Mouse (Mus musculus) neural tube, embryonic 15.5 days (tissue): ENCODE data around the gene Prss33. TPM values are rescaled to one million over a fixed set of nuclear protein-coding genes. Genes with fewer than 3 reads are reported as not detected.

Source experiments
- ATAC-seq: fragments of 200-750 bp; cut with Nextera tagmentation; 2 replicates; pipeline ENCODE4 v1.8.0; 2017; ENCODE audit warnings: mild to moderate bottlenecking, moderate TSS enrichment, moderate library complexity; ENCODE audit not compliant: low FRiP score
- H3K27ac ChIP-seq: fragments of 300-500 bp; sonication (generic); replicated peaks from 2 replicates; pipeline ENCODE4 v1.5.1; 2015; ENCODE audit warnings: mild to moderate bottlenecking, inconsistent platforms
- H3K27me3 ChIP-seq: fragments of 300-500 bp; sonication (generic); replicated peaks from 2 replicates; pipeline ENCODE4 v1.6.1; 2015; ENCODE audit warnings: inconsistent platforms
- H3K36me3 ChIP-seq: fragments of 300-500 bp; sonication (generic); 2 replicates; pipeline ENCODE4 v1.6.1; 2015; ENCODE audit warnings: inconsistent platforms
- H3K4me1 ChIP-seq: fragments of 300-500 bp; sonication (generic); 2 replicates; pipeline ENCODE4 v1.6.1; 2015; ENCODE audit warnings: inconsistent platforms
- H3K4me2 ChIP-seq: fragments of 300-500 bp; sonication (generic); 2 replicates; pipeline ENCODE4 v1.6.1; 2015; ENCODE audit warnings: inconsistent platforms, mild to moderate bottlenecking, moderate library complexity
- H3K4me3 ChIP-seq: fragments of 300-500 bp; sonication (generic); replicated peaks from 2 replicates; pipeline ENCODE4 v1.5.1; 2015; ENCODE audit warnings: mild to moderate bottlenecking, inconsistent platforms
- H3K9ac ChIP-seq: fragments of 300-500 bp; sonication (generic); replicated peaks from 2 replicates; pipeline ENCODE4 v1.6.1; 2015; ENCODE audit warnings: mild to moderate bottlenecking, inconsistent platforms
- H3K9me3 ChIP-seq: fragments of 300-500 bp; sonication (generic); replicated peaks from 2 replicates; pipeline ENCODE4 v1.6.1; 2016; ENCODE audit warnings: inconsistent platforms
- WGBS: fragments of 180-500 bp; shearing (Covaris S2); methylation state at CpG from one replicate; pipeline ENCODE4 v1.1.7; 2015; ENCODE audit warnings: mixed read lengths; 5-methylcytosine and 5-hydroxymethylcytosine counted together
- polyA plus RNA-seq: library from polyadenylated mRNA; unstranded; fragments of >200 nt; fragmentation: Nextera tagmentation; extraction: Ambion mirVana; gene quantifications from 2 replicates; pipeline ENCODE4 v1.2.1, GENCODE M21; 2015

The Prss33 gene
- polyA plus RNA-seq, 1 experiment from 2014 or later: not detected

- WGBS: 89% methylated on average over 16 of the region's 16 CpGs
- no peak overlapping the region for H3K4me3 ChIP-seq
- H3K9me3 ChIP-seq: peaks cover 13% of the 10 kb centered on the region; the same call in 1 of the 2 replicates
- peaks cover 92% of the 10 kb centered on the region for H3K36me3 ChIP-seq
- no peak overlapping the region for H3K9ac ChIP-seq
- no peaks in the 10 kb centered on the region for H3K27me3 ChIP-seq
- H3K4me2 ChIP-seq: no peak overlapping the region
- H3K4me1 ChIP-seq: peaks cover 20% of the 10 kb centered on the region
- ATAC-seq: no peak
- H3K27ac ChIP-seq: no peak overlapping the region
Measured at GRCm38 (mm10) chr17:23823018-23823417, 12.8 kb downstream of the Prss33 start.

- peaks cover 18% of the 10 kb centered on the region; the same call in 1 of the 2 replicates for H3K9me3 ChIP-seq
- peaks cover 98% of the 10 kb centered on the region for H3K36me3 ChIP-seq
- no peak overlapping the region for H3K4me3 ChIP-seq
- no peak for ATAC-seq
- peaks cover 11% of the 10 kb centered on the region for H3K4me1 ChIP-seq
- H3K9ac ChIP-seq: no peak overlapping the region
- H3K27ac ChIP-seq: no peak overlapping the region
- whole genome bisulfite sequencing: 91% methylated on average over 6 of the region's 6 CpGs
- H3K27me3 ChIP-seq: no peaks in the 10 kb centered on the region
- no peak overlapping the region for H3K4me2 ChIP-seq
Measured at GRCm38 (mm10) chr17:23822094-23822493, 13.8 kb downstream of the Prss33 start.

- Histone ChIP-seq H3K4me2 (no peak overlapping the region), H3K4me1 (no peaks in the 10 kb centered on the region), H3K36me3 (peaks cover 99% of the 10 kb centered on the region), H3K9me3 (peaks cover 18% of the 10 kb centered on the region; the same call in 1 of the 2 replicates), H3K27ac (no peak overlapping the region), H3K4me3 (no peak overlapping the region), H3K9ac (no peak overlapping the region), H3K27me3 (no peaks in the 10 kb centered on the region)
- 98% methylated on average over 5 of the region's 5 CpGs for WGBS
- ATAC-seq: no peak
Measured at GRCm38 (mm10) chr17:23820731-23821130, 15.1 kb downstream of the Prss33 start.

- peaks cover 24% of the 10 kb centered on the region; the same call in 1 of the 2 replicates for H3K9me3 ChIP-seq
- no peak overlapping the region for H3K4me3 ChIP-seq
- no peak overlapping the region for H3K4me2 ChIP-seq
- no peaks in the 10 kb centered on the region for H3K27me3 ChIP-seq
- H3K27ac ChIP-seq: no peak overlapping the region
- H3K4me1 ChIP-seq: no peaks in the 10 kb centered on the region
- no peak overlapping the region for H3K9ac ChIP-seq
- WGBS: 97% methylated on average over 25 of the region's 25 CpGs
- H3K36me3 ChIP-seq: peaks cover 98% of the 10 kb centered on the region
- no peak for ATAC-seq
Measured at GRCm38 (mm10) chr17:23819235-23819634, 16.6 kb downstream of the Prss33 start.

- 98% methylated on average over 8 of the region's 8 CpGs for WGBS
Measured at GRCm38 (mm10) chr17:23818579-23818978, 17.3 kb downstream of the Prss33 start.

GRCm38 (mm10) chr17:23815641-23816040 is 20.2 kb downstream of the Prss33 start:
- H3K27me3 ChIP-seq: no peaks in the 10 kb centered on the region
- H3K9ac ChIP-seq: no peak overlapping the region
- H3K4me1 ChIP-seq: no peaks in the 10 kb centered on the region
- H3K9me3 ChIP-seq: peaks cover 24% of the 10 kb centered on the region; the same call in 1 of the 2 replicates
- H3K4me3 ChIP-seq: no peak overlapping the region
- H3K4me2 ChIP-seq: no peak overlapping the region
- peaks cover 93% of the 10 kb centered on the region for H3K36me3 ChIP-seq
- no peak overlapping the region for H3K27ac ChIP-seq
- no peak for ATAC-seq
- whole genome bisulfite sequencing: 98% methylated on average over 16 of the region's 16 CpGs

More at GRCm38 (mm10) chr17:23818579-23818978, 17.3 kb downstream of the Prss33 start:
- H3K4me1 ChIP-seq: no peaks in the 10 kb centered on the region
- H3K9ac ChIP-seq: no peak overlapping the region
- H3K27me3 ChIP-seq: no peaks in the 10 kb centered on the region
- peaks cover 97% of the 10 kb centered on the region for H3K36me3 ChIP-seq
- ATAC-seq: no peak
- H3K4me3 ChIP-seq: no peak overlapping the region
- no peak overlapping the region for H3K4me2 ChIP-seq
- H3K9me3 ChIP-seq: peaks cover 24% of the 10 kb centered on the region; the same call in 1 of the 2 replicates
- no peak overlapping the region for H3K27ac ChIP-seq

GRCm38 (mm10) chr17:23807918-23808317 is 27.9 kb downstream of the Prss33 start:
- no peak overlapping the region for H3K9ac ChIP-seq
- no peak overlapping the region for H3K4me2 ChIP-seq
- 99% methylated on average over 3 of the region's 3 CpGs for WGBS
- no peaks in the 10 kb centered on the region for H3K27me3 ChIP-seq
- no peak for ATAC-seq
- H3K4me3 ChIP-seq: no peak overlapping the region
- peaks cover 52% of the 10 kb centered on the region for H3K36me3 ChIP-seq
- peaks cover 39% of the 10 kb centered on the region for H3K4me1 ChIP-seq
- no peaks in the 10 kb centered on the region for H3K9me3 ChIP-seq
- H3K27ac ChIP-seq: no peak overlapping the region

GRCm38 (mm10) chr17:23806867-23807266 is 29.0 kb downstream of the Prss33 start:
- Histone ChIP-seq H3K9ac (no peak overlapping the region), H3K36me3 (peaks cover 44% of the 10 kb centered on the region), H3K4me3 (no peak overlapping the region), H3K27ac (no peak overlapping the region; the same call in 1 of the 2 replicates), H3K27me3 (no peaks in the 10 kb centered on the region), H3K4me2 (peak overlapping the region; percentile 83), H3K9me3 (no peaks in the 10 kb centered on the region), H3K4me1 (peaks cover 44% of the 10 kb centered on the region)
- ATAC-seq: no peak
- WGBS: 83% methylated on average over 25 of the region's 25 CpGs

GRCm38 (mm10) chr17:23804426-23805085 is 31.3 kb downstream of the Prss33 start:
- peak overlapping the region; percentile 88 for H3K9ac ChIP-seq
- H3K4me3 ChIP-seq: peak overlapping the region; percentile 74
- peak overlapping the region; percentile 83 for H3K4me2 ChIP-seq
- peak overlapping the region; percentile 99; the same call in 1 of the 2 replicates for H3K27ac ChIP-seq
- peaks cover 44% of the 10 kb centered on the region for H3K4me1 ChIP-seq
- 4% methylated on average over 8 of the region's 8 CpGs for WGBS
- H3K36me3 ChIP-seq: peaks cover 21% of the 10 kb centered on the region
- no peaks in the 10 kb centered on the region for H3K27me3 ChIP-seq
- no peaks in the 10 kb centered on the region for H3K9me3 ChIP-seq
- no peak for ATAC-seq

- WGBS: 0% methylated on average over 62 of the region's 83 CpGs
- Histone ChIP-seq H3K4me2 (peak overlapping the region; percentile 83), H3K27ac (peak overlapping the region; percentile 99), H3K9me3 (no peaks in the 10 kb centered on the region), H3K9ac (peak overlapping the region; percentile 88), H3K27me3 (no peaks in the 10 kb centered on the region), H3K4me3 (peak overlapping the region; percentile 74), H3K4me1 (peaks cover 44% of the 10 kb centered on the region), H3K36me3 (peaks cover 10% of the 10 kb centered on the region)
- peak; percentile 60 for ATAC-seq
Measured at GRCm38 (mm10) chr17:23803366-23804041, 32.4 kb downstream of the Prss33 start.

- H3K27ac ChIP-seq: peak overlapping the region; percentile 99
- under 1% methylated on average over 59 of the region's 60 CpGs for WGBS
- no peaks in the 10 kb centered on the region for H3K9me3 ChIP-seq
- peaks cover 43% of the 10 kb centered on the region for H3K4me1 ChIP-seq
- peak overlapping the region; percentile 83 for H3K4me2 ChIP-seq
- peak overlapping the region; percentile 88 for H3K9ac ChIP-seq
- H3K27me3 ChIP-seq: no peaks in the 10 kb centered on the region
- peaks cover 4% of the 10 kb centered on the region; the same call in 1 of the 2 replicates for H3K36me3 ChIP-seq
- peak; percentile 97 for ATAC-seq
- peak overlapping the region; percentile 74 for H3K4me3 ChIP-seq
Measured at GRCm38 (mm10) chr17:23802746-23803365, 33.0 kb downstream of the Prss33 start.
